Mouse (Mus musculus): ENCODE measurements around the gene Hspa1b. TPM values are rescaled to one million over a fixed set of nuclear protein-coding genes. Genes with fewer than 3 reads are reported as not detected.

Gene Hspa1b
- polyA plus RNA-seq (2012; rRNA removed), result 3.1 and 3.3 TPM in 2 replicates

GRCm38 (mm10) chr17:34959130-34959778, at the start of gene Hspa1b:
TSS of gene Hspa1b (minus strand) at chr17:34959238.

DNA sequence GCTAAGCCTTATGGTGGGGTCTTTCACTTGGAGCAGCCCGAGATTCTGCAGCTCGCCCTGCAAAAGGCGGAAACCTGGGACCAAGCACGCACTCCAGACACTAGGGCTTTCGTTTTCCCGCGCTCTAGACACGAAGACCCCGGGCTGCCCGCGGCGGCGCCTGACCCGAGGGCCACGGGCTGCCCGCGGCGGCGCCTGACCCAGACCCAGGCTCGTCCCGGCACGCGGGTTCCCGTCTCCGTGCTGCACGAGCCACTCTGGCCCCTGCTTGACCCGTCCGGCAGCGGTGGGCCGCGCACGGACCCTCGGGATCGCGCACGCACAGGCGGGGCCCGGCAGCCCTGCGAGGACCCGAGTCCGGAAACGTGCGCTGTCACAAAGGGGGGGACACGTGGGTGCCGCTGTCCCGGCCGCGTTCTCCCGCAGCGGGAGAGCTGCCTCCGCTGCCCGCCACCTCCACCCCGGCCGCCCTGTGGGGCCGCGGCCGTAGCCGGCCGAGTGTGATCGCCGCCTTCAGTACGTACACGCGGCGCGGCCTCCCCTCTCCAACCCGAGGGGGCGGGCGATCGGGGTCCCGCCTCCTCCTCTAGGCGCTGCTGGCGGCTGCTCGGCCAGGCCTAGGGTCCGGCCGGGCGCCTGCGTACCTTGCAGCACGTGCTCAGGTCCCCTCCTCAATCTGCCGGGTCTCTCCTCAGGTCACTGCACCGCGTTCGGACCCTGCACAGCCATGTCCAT, 41.8 kb upstream of the Hspa1b start, which contains the start of gene Vars:
Gene Vars, plus strand, starts transcription at position 271 of the 735 bp plus-strand sequence.

DNA sequence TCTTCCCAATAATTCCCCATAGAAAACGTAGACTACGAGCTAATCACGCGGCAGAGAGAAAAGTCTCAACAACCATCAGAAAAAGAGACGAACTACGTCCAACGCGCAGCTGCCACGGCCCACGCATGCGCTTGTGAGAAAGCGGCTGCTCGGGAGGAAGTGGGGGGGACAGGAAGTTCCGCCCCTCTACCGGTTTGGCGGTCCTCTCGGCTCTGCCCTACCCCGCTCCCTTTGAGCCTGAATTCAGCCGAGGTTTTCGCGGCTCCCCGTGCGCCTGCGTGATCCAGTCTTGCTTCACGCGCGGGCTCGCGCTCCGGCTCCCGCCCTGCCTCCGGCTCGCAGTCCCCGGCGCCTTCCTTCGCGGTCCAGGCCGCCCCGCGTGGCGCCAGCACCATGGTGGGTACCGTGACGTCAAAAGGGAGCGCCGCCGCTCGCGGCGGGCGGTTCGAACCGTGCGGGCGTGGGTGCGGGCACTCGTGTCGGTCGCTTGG, 22.7 kb upstream of the Hspa1b start, which contains the start of gene Lsm2:
Gene Lsm2, plus strand, starts transcription at position 173 of the 491 bp plus-strand sequence.

DNA sequence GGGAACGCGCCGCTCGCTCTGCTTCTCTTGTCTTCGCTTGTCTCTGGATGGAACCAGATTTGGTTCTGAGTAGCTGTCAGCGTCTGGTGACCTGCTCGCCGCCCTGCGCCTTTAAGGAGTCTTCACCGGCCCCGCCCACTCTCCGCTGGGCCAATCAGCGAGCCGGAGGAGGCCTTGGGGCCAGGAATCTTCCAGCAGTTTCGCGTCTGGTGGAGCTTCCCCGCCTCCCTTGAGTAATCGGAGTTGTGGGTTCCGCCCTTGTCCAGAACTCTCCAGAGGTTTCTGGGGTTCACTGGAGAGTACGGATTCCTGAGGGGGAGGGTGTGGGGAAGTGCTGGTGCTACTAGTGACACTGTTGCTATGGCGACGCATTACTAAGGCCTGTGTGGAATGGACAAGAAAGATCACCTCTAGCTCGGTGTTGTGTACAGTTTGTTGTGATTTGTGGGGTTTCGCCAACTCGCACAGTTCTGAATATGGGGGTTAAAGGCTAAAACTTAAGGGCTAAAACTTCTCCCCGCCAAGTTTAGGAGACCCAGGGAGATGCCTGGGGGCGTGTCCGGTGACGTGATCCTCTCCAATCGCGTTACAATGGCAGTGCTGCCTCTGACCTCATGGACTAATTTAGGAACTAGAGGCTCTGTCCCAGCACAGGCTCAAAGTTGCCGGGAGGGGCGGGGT, 13.2 kb upstream of the Hspa1b start, which contains the start of the genes Hspa1a and Hspa1l:
Gene Hspa1a, minus strand, starts transcription at position 88 of the 681 bp plus-strand sequence.
Gene Hspa1l, plus strand, starts transcription at position 635 of the 681 bp plus-strand sequence.

GRCm38 (mm10) chr17:34969822-34970221, 10.8 kb upstream of the Hspa1b start, which contains the start of gene Gm20481:
TSS of gene Gm20481 (plus strand) at chr17:34969912.

GRCm38 (mm10) chr17:34931061-34931734, 27.8 kb downstream of the Hspa1b start, which contains the start of gene Neu1:
TSS of gene Neu1 (plus strand) at chr17:34931253.

DNA sequence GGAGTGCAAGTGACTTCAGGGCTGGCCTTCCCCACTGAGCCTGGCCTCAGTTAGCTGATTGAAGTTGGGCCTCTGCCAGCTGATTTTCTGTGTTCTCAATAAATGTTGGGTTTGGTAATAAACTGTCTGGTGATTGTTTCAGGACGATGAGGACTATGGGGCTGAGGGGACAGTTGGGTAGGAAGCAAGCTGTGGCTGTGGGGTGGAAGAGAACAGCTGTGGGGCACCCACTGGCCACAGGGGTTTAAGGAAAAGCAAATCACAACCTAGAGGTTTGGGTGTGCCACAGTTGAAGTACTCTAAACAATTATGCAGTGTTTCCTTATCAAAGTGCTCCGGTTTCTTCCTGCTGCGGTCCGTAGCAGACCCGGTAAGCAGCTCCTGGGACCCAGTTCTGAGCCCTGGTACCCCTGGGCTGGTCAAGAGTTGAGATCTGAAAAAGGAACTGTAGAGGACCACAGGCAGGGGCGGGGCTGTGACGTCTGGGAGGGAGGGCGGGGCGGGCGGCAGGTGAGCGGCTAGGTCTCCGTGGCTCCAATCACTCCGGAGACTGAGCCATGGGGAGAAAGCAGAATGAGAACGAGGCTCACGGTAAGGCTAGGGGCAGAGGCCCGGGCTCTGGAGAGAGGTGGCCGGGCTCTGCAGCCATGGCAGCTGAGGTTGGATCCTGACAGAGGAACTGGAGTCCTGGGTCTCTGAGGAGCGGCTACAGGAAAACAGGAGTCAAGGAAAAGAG, 44.9 kb downstream of the Hspa1b start, which contains the start of gene Slc44a4:
Gene Slc44a4, plus strand, starts transcription at position 537 of the 736 bp plus-strand sequence.

Other genes with a start within 250 kb of the Hspa1b start
- 128 and 142 TPM in 2 replicates for gene C4b, start 215.4 kb downstream of the Hspa1b start, polyA plus RNA-seq (2012; rRNA removed)
- not detected in 2 replicates for gene Cyp21a1, start 154.7 kb downstream of the Hspa1b start, polyA plus RNA-seq (2012; rRNA removed)
- gene Stk19, start 122.3 kb downstream of the Hspa1b start, polyA plus RNA-seq (2012; rRNA removed), result 12.4 and 13.7 TPM in 2 replicates
- gene Dxo, start 122.2 kb downstream of the Hspa1b start, polyA plus RNA-seq (2012; rRNA removed), result 16.6 and 19.9 TPM in 2 replicates
- gene Skiv2l, start 109.0 kb downstream of the Hspa1b start, polyA plus RNA-seq (2012; rRNA removed), result 18.6 and 23.0 TPM in 2 replicates
- 26.7 and 28.4 TPM in 2 replicates for gene Nelfe, start 108.8 kb downstream of the Hspa1b start, polyA plus RNA-seq (2012; rRNA removed)
- gene Cfb, start 96.7 kb downstream of the Hspa1b start, polyA plus RNA-seq (2012; rRNA removed), result 687 and 748 TPM in 2 replicates
- gene Zbtb12, start 79.8 kb downstream of the Hspa1b start, polyA plus RNA-seq (2012; rRNA removed), result 4.8 and 6.3 TPM in 2 replicates
- 0.04 and 0.05 TPM in 2 replicates for gene Gm20547, start 77.2 kb downstream of the Hspa1b start, polyA plus RNA-seq (2012; rRNA removed)
- gene C2, start 61.0 kb downstream of the Hspa1b start, polyA plus RNA-seq (2012; rRNA removed), result 36.4 and 36.8 TPM in 2 replicates
- gene Ehmt2, start 60.8 kb downstream of the Hspa1b start, polyA plus RNA-seq (2012; rRNA removed), result 30.4 and 37.6 TPM in 2 replicates
- gene Slc44a4, start 44.8 kb downstream of the Hspa1b start, polyA plus RNA-seq (2012; rRNA removed), result 3.8 and 5.8 TPM in 2 replicates
- gene Neu1, start 28.0 kb downstream of the Hspa1b start, polyA plus RNA-seq (2012; rRNA removed), result 21.1 and 21.2 TPM in 2 replicates
- not detected in 2 replicates for gene Gm20481, start 10.7 kb upstream of the Hspa1b start, polyA plus RNA-seq (2012; rRNA removed)
- 1.9 and 2.5 TPM in 2 replicates for gene Hspa1a, start 12.9 kb upstream of the Hspa1b start, polyA plus RNA-seq (2012; rRNA removed)
- gene Hspa1l, start 13.5 kb upstream of the Hspa1b start, polyA plus RNA-seq (2012; rRNA removed), result 0.06 and 0.07 TPM in 2 replicates
- gene Lsm2, start 22.6 kb upstream of the Hspa1b start, polyA plus RNA-seq (2012; rRNA removed), result 64.3 and 69.6 TPM in 2 replicates
- 42.1 and 47.2 TPM in 2 replicates for gene Vars, start 41.7 kb upstream of the Hspa1b start, polyA plus RNA-seq (2012; rRNA removed)
- gene Vwa7, start 57.3 kb upstream of the Hspa1b start, polyA plus RNA-seq (2012; rRNA removed), result 0.17 and 0.23 TPM in 2 replicates
- 4.3 and 5.0 TPM in 2 replicates for gene Sapcd1, start 68.8 kb upstream of the Hspa1b start, polyA plus RNA-seq (2012; rRNA removed)
- gene Msh5, start 87.5 kb upstream of the Hspa1b start, polyA plus RNA-seq (2012; rRNA removed), result 7.7 and 8.5 TPM in 2 replicates
- 88.4 and 92.7 TPM in 2 replicates for gene Clic1, start 90.7 kb upstream of the Hspa1b start, polyA plus RNA-seq (2012; rRNA removed)
- 13.9 and 14.9 TPM in 2 replicates for gene Ddah2, start 99.8 kb upstream of the Hspa1b start, polyA plus RNA-seq (2012; rRNA removed)
- 0.06 TPM in 1 of 2 replicates, not detected in the other for gene Ly6g6c, start 106.2 kb upstream of the Hspa1b start, polyA plus RNA-seq (2012; rRNA removed)
- gene Mpig6b, start 106.9 kb upstream of the Hspa1b start, polyA plus RNA-seq (2012; rRNA removed), result 1.5 and 1.9 TPM in 2 replicates
- gene Ly6g6e, start 117.7 kb upstream of the Hspa1b start, polyA plus RNA-seq (2012; rRNA removed), result 0.28 and 0.30 TPM in 2 replicates
- 0.71 and 0.79 TPM in 2 replicates for gene Ly6g6d, start 118.8 kb upstream of the Hspa1b start, polyA plus RNA-seq (2012; rRNA removed)
- 4.7 and 4.8 TPM in 2 replicates for gene Ly6g6f, start 126.4 kb upstream of the Hspa1b start, polyA plus RNA-seq (2012; rRNA removed)
- gene Abhd16a, start 130.0 kb upstream of the Hspa1b start, polyA plus RNA-seq (2012; rRNA removed), result 32.1 and 32.4 TPM in 2 replicates
- not detected in 2 replicates for gene Ly6g5c, start 149.0 kb upstream of the Hspa1b start, polyA plus RNA-seq (2012; rRNA removed)
- gene Ly6g5b, start 156.2 kb upstream of the Hspa1b start, polyA plus RNA-seq (2012; rRNA removed), result 0.46 and 0.64 TPM in 2 replicates
- 8.0 and 8.7 TPM in 2 replicates for gene Gpank1, start 162.2 kb upstream of the Hspa1b start, polyA plus RNA-seq (2012; rRNA removed)
- 84.1 and 85.2 TPM in 2 replicates for gene Csnk2b, start 162.8 kb upstream of the Hspa1b start, polyA plus RNA-seq (2012; rRNA removed)
- gene D17H6S53E, start 167.1 kb upstream of the Hspa1b start, polyA plus RNA-seq (2012; rRNA removed), result 1.8 and 2.0 TPM in 2 replicates
- 464 and 524 TPM in 2 replicates for gene Apom, start 172.8 kb upstream of the Hspa1b start, polyA plus RNA-seq (2012; rRNA removed)
- 37.8 and 48.6 TPM in 2 replicates for gene Bag6, start 175.9 kb upstream of the Hspa1b start, polyA plus RNA-seq (2012; rRNA removed)
- gene Prrc2a, start 205.7 kb upstream of the Hspa1b start, polyA plus RNA-seq (2012; rRNA removed), result 42.6 and 57.5 TPM in 2 replicates
- gene Aif1, start 216.8 kb upstream of the Hspa1b start, polyA plus RNA-seq (2012; rRNA removed), result 10.5 and 12.9 TPM in 2 replicates
- 69.9 and 71.0 TPM in 2 replicates for gene Lst1, start 229.2 kb upstream of the Hspa1b start, polyA plus RNA-seq (2012; rRNA removed)
- 5.2 and 5.9 TPM in 2 replicates for gene Ltb, start 235.2 kb upstream of the Hspa1b start, polyA plus RNA-seq (2012; rRNA removed)
- gene Tnf, start 242.8 kb upstream of the Hspa1b start, polyA plus RNA-seq (2012; rRNA removed), result 1.4 TPM in 2 replicates
- gene Lta, start 246.1 kb upstream of the Hspa1b start, polyA plus RNA-seq (2012; rRNA removed), result 0.06 TPM in 1 of 2 replicates, not detected in the other